Mouse (Mus musculus): ENCODE measurements at regions not wholly inside any gene's neighbourhood (a gene's known extent, or its start where the extent isn't known, plus 50 kb on each side); places are given as distances from the start of the nearest gene placed in this dataset.

DNA sequence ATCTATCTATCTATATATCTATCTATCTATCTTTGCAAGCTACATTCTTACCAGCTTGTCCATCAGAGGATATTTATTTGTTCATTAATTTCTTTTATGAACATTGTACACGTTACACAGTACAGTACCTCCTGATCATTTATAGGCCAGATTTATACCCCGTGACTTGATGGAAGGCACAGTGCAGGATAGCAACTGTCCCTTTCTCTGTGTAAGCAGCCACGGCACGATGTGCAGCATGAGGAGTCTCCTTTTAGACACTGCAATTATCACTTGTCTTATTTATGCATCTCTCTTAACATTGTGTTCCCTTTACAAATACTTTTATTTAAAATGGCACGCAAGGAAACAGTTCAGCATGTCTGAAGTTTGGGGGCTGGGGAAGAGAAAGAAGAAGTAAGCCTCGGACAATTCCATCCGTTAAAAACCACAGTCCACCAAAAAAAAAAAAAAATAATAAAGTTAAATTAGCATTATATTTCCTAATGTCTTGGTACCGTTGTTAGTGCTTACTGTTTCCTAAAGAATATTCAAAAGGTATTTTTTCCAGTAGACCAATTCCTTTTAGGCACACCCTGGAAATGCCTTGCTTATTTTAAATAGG, 475.4 kb downstream of the Lmo4 start:
- WGBS: 86% methylated on average over 8 of the region's 8 CpGs
- no peak overlapping the region for H3K27ac ChIP-seq (replicated peaks; ENCODE audit: low read depth, low read length)
- no peak overlapping the region for H3K4me2 ChIP-seq (ENCODE audit: low read length)
- H3K36me3 ChIP-seq (ENCODE audit: control insufficient read depth, insufficient read depth, low read length): no peaks in the 10 kb centered on the region
- no peak overlapping the region for H3K9ac ChIP-seq (replicated peaks; ENCODE audit: low read length)
- DNase-seq (no peak), ATAC-seq (ENCODE audit: low FRiP score, low TSS enrichment) (no peak)
- H3K9me3 ChIP-seq (ENCODE audit: control insufficient read depth, low read length): no peaks in the 10 kb centered on the region
- no peak overlapping the region for H3K4me3 ChIP-seq (replicated peaks; ENCODE audit: low read depth, low read length)
- H3K27me3 ChIP-seq (ENCODE audit: control insufficient read depth, insufficient read depth, low read length): no peaks in the 10 kb centered on the region
- no peaks in the 10 kb centered on the region for H3K4me1 ChIP-seq (ENCODE audit: control insufficient read depth, insufficient read depth, low read length)

DNA sequence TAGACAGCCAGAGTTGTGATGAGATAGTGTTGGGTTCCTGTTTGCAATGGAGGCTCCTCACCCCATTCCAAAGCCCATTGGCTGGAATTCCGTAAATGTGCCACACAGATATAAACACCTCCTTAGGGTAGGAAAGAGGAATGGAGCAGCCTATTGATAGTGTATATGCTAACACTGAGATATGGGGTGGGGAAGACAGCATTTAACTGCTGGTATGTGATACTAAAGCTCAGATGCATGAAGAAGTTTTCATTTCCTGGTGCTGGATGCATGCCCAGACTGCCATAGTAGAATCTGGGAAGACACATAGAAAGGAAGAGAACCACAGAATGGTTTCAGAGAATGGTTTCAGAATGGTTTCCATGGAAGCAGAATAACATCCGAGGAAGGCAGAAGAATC, 482.4 kb downstream of the Lmo4 start:
- DNase-seq (no peak), ATAC-seq (ENCODE audit: low FRiP score, low TSS enrichment) (no peak)
- no peaks in the 10 kb centered on the region for H3K9me3 ChIP-seq (ENCODE audit: control insufficient read depth, low read length)
- H3K9ac ChIP-seq (replicated peaks; ENCODE audit: low read length): no peak overlapping the region
- H3K36me3 ChIP-seq (ENCODE audit: control insufficient read depth, insufficient read depth, low read length): no peaks in the 10 kb centered on the region
- 75% methylated on average over 2 of the region's 2 CpGs for WGBS
- no peak overlapping the region for H3K4me3 ChIP-seq (replicated peaks; ENCODE audit: low read depth, low read length)
- no peaks in the 10 kb centered on the region for H3K27me3 ChIP-seq (ENCODE audit: control insufficient read depth, insufficient read depth, low read length)
- no peaks in the 10 kb centered on the region for H3K4me1 ChIP-seq (ENCODE audit: control insufficient read depth, insufficient read depth, low read length)
- H3K4me2 ChIP-seq (ENCODE audit: low read length): no peak overlapping the region
- no peak overlapping the region for H3K27ac ChIP-seq (replicated peaks; ENCODE audit: low read depth, low read length)

DNA sequence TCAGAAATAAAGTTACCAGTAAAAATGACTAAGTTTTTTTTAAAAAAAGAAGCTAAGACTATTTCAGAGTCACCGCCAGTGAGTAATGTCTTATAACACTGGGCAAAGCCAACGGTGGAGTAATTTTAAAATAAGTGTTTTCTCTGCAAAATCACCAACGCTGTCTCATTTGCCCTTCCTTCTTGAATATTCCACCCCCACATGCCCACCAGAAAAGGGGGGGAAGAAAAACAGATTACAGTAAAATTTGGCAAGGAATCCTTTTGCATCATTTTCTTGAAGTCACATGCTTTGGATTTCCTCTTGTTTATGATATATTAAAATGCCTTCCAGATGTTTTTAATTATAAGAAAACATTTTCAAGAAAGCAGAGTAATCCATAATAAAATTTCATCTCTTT, 482.9 kb downstream of the Lmo4 start:
- no peak overlapping the region for H3K4me2 ChIP-seq (ENCODE audit: low read length)
- no peak overlapping the region for H3K9ac ChIP-seq (replicated peaks; ENCODE audit: low read length)
- H3K9me3 ChIP-seq (ENCODE audit: control insufficient read depth, low read length): no peaks in the 10 kb centered on the region
- no peaks in the 10 kb centered on the region for H3K36me3 ChIP-seq (ENCODE audit: control insufficient read depth, insufficient read depth, low read length)
- 94% methylated on average over 3 of the region's 3 CpGs for WGBS
- no peak overlapping the region for H3K4me3 ChIP-seq (replicated peaks; ENCODE audit: low read depth, low read length)
- H3K27me3 ChIP-seq (ENCODE audit: control insufficient read depth, insufficient read depth, low read length): no peaks in the 10 kb centered on the region
- no peaks in the 10 kb centered on the region for H3K4me1 ChIP-seq (ENCODE audit: control insufficient read depth, insufficient read depth, low read length)
- no peak overlapping the region for H3K27ac ChIP-seq (replicated peaks; ENCODE audit: low read depth, low read length)
- DNase-seq (no peak), ATAC-seq (ENCODE audit: low FRiP score, low TSS enrichment) (no peak)

DNA sequence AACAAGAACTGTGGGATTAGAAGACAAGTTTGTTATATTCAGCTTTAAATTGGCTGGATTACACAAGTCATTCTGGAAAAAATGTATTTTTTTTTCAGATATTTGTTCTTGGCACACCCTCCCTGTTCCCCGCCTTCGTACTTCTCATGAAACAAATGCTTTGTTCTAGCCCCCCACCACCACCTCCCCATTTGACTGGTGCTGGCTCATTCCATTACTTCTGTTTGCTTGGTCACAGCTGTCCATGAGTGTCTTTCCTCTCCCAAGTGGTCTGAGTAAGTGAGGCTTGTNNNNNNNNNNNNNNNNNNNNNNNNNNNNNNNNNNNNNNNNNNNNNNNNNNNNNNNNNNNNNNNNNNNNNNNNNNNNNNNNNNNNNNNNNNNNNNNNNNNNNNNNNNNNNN, 491.8 kb downstream of the Lmo4 start:
- H3K4me3 ChIP-seq (replicated peaks; ENCODE audit: low read depth, low read length): no peak overlapping the region
- H3K4me1 ChIP-seq (ENCODE audit: control insufficient read depth, insufficient read depth, low read length): no peaks in the 10 kb centered on the region
- H3K27ac ChIP-seq (replicated peaks; ENCODE audit: low read depth, low read length): no peak overlapping the region
- WGBS: 90% methylated on average over 2 of the region's 2 CpGs
- H3K9ac ChIP-seq (replicated peaks; ENCODE audit: low read length): no peak overlapping the region
- H3K4me2 ChIP-seq (ENCODE audit: low read length): no peak overlapping the region
- no peaks in the 10 kb centered on the region for H3K27me3 ChIP-seq (ENCODE audit: control insufficient read depth, insufficient read depth, low read length)
- H3K9me3 ChIP-seq (ENCODE audit: control insufficient read depth, low read length): no peaks in the 10 kb centered on the region
- no peak for DNase-seq
- ATAC-seq (ENCODE audit: low FRiP score, low TSS enrichment): no peak
- H3K36me3 ChIP-seq (ENCODE audit: control insufficient read depth, insufficient read depth, low read length): no peaks in the 10 kb centered on the region

DNA sequence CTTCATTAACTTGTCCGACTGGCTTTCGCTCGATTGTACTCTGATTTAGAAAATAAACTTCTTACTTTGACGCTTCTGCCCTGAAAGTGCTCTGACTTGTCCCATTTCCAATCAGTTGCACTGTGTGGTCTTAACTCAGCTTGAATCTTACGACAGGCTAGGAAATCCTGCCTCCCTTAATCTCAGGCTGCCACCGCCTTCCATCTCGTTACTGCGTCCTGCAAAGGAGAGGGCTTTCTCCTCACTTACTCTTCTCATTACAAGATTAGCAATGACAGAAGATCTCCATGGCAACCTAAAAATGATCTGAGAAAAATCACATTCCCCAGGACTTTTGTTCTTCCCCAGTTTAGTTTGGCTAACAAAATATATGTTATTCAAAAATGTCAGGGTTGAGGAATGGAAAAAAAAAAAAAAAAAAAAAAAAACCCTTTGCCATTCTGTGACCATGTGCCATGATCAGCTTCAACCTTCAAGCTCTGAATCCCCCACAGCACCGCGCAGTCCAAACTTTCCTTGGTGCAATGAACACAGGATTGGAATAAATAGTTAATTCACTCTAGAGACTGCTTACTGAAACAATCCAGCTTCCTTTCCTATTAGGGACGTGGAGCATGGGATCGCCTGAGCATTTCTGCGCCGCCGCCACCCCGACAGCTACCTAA, 494.1 kb downstream of the Lmo4 start:
- no peak for ATAC-seq (ENCODE audit: low FRiP score, low TSS enrichment)
- H3K9ac ChIP-seq (replicated peaks; ENCODE audit: low read length): no peak overlapping the region
- WGBS: 27% methylated on average over 16 of the region's 16 CpGs

DNA sequence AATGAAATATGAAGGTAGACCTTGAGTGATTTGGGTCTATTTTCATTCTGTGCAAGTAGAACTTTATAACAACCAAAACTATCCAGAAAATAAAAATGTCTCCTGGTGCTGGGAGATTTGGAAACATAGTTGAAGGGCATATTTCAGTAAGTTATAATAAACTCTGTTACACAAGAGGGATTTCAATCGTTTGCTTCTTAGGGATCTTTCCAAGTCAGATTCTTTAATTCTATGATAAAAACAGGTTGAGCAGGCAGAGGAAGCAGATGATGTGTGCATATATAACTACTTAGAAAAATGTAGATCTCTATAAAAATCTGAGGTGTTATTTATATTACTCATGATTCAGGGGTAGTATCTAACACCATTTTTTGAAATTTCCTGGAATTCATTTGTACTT, 498.3 kb downstream of the Lmo4 start:
- Histone ChIP-seq H3K4me3 (replicated peaks; ENCODE audit: low read depth, low read length) (no peak overlapping the region), H3K9me3 (ENCODE audit: control insufficient read depth, low read length) (no peaks in the 10 kb centered on the region), H3K36me3 (ENCODE audit: control insufficient read depth, insufficient read depth, low read length) (no peaks in the 10 kb centered on the region), H3K4me2 (ENCODE audit: low read length) (no peak overlapping the region), H3K27ac (replicated peaks; ENCODE audit: low read depth, low read length) (no peak overlapping the region), H3K4me1 (ENCODE audit: control insufficient read depth, insufficient read depth, low read length) (no peaks in the 10 kb centered on the region), H3K9ac (replicated peaks; ENCODE audit: low read length) (no peak overlapping the region), H3K27me3 (ENCODE audit: control insufficient read depth, insufficient read depth, low read length) (no peaks in the 10 kb centered on the region)
- ATAC-seq (ENCODE audit: low FRiP score, low TSS enrichment) (no peak), DNase-seq (no peak)
- 92% methylated on average over 1 of the region's 1 CpGs for WGBS

More for the DNA sequence above, 494.1 kb downstream of the Lmo4 start:
- Histone ChIP-seq H3K4me3 (replicated peaks; ENCODE audit: low read depth, low read length) (no peak overlapping the region), H3K36me3 (ENCODE audit: control insufficient read depth, insufficient read depth, low read length) (no peaks in the 10 kb centered on the region), H3K4me2 (ENCODE audit: low read length) (peak overlapping the region; percentile 24; the same call in 1 of the 2 replicates), H3K4me1 (ENCODE audit: control insufficient read depth, insufficient read depth, low read length) (no peaks in the 10 kb centered on the region), H3K9me3 (ENCODE audit: control insufficient read depth, low read length) (no peaks in the 10 kb centered on the region), H3K27me3 (ENCODE audit: control insufficient read depth, insufficient read depth, low read length) (no peaks in the 10 kb centered on the region), H3K27ac (replicated peaks; ENCODE audit: low read depth, low read length) (no peak overlapping the region)
- DNase-seq: peak; percentile 35

DNA sequence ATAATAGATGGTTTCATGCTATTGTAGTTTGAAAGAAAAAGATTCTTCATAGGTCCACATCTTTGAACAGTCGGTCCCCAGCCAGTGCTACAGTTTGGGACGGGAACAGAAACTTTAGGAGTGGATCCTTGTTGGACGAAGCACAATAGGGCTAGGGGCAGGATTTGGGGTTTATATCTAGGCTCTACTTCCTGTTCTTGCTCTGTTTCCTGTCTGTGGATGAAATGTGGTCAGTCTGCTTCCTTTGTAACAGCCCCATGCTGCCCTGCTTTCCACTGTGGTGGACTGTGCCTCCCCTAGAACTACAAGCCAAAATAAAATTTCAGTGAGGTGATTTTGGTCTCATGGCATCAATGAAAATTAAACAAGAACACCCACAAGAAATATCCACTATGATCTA, 510.2 kb downstream of the Lmo4 start:
- Histone ChIP-seq H3K4me3 (replicated peaks; ENCODE audit: low read depth, low read length) (no peak overlapping the region), H3K4me2 (ENCODE audit: low read length) (no peak overlapping the region), H3K36me3 (ENCODE audit: control insufficient read depth, insufficient read depth, low read length) (no peaks in the 10 kb centered on the region), H3K4me1 (ENCODE audit: control insufficient read depth, insufficient read depth, low read length) (no peaks in the 10 kb centered on the region), H3K27ac (replicated peaks; ENCODE audit: low read depth, low read length) (no peak overlapping the region), H3K9ac (replicated peaks; ENCODE audit: low read length) (no peak overlapping the region), H3K27me3 (ENCODE audit: control insufficient read depth, insufficient read depth, low read length) (no peaks in the 10 kb centered on the region), H3K9me3 (ENCODE audit: control insufficient read depth, low read length) (no peaks in the 10 kb centered on the region)
- DNase-seq: no peak
- 92% methylated on average over 3 of the region's 3 CpGs for WGBS
- ATAC-seq (ENCODE audit: low FRiP score, low TSS enrichment): no peak

DNA sequence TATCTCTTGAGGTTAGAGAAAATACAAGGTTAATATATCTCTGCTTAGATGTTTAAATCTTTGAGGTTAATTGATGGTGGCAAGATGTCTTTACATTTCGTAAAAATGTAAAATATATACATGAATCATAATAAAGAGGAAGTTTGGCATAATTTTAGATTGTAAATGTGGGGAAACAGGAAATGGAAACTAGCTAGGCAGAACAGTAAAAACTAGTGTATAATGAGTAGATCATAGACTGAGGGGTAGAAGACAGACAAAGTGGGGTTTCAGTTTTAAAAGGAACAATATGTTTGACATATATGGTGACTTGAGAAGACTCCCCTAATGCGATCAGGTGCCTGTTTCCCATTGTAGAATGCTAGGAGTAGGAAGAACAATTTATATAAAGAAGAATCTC, 519.3 kb downstream of the Lmo4 start:
- Histone ChIP-seq H3K4me3 (replicated peaks; ENCODE audit: low read depth, low read length) (no peak overlapping the region), H3K9me3 (ENCODE audit: control insufficient read depth, low read length) (no peaks in the 10 kb centered on the region), H3K27me3 (ENCODE audit: control insufficient read depth, insufficient read depth, low read length) (no peaks in the 10 kb centered on the region), H3K4me2 (ENCODE audit: low read length) (no peak overlapping the region), H3K4me1 (ENCODE audit: control insufficient read depth, insufficient read depth, low read length) (no peaks in the 10 kb centered on the region), H3K9ac (replicated peaks; ENCODE audit: low read length) (no peak overlapping the region), H3K27ac (replicated peaks; ENCODE audit: low read depth, low read length) (no peak overlapping the region), H3K36me3 (ENCODE audit: control insufficient read depth, insufficient read depth, low read length) (no peaks in the 10 kb centered on the region)
- DNase-seq (no peak), ATAC-seq (ENCODE audit: low FRiP score, low TSS enrichment) (no peak)
- WGBS: 92% methylated on average over 2 of the region's 2 CpGs

DNA sequence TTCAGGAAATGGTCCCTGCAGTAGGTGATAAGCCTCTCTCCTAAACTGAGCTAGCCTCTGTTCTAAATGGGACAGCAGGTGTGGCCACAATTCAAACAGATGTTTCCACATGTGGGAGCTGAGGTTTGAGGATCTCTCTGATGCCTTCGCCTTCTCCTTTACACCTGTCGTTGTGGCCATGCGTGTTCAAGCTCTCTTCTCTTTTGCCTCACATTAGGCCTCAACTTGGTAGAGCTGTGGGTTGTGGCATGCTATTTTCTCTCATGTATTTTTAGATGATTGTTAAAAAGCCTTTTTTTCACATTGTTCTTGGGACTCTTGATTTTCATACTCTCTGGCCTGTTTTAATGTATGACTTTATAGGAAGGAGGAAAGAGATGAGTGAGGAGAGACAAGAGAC, 526.8 kb downstream of the Lmo4 start:
- WGBS: 99% methylated on average over 3 of the region's 3 CpGs
- DNase-seq (no peak), ATAC-seq (ENCODE audit: low FRiP score, low TSS enrichment) (no peak)
- Histone ChIP-seq H3K4me2 (ENCODE audit: low read length) (no peak overlapping the region), H3K4me3 (replicated peaks; ENCODE audit: low read depth, low read length) (no peak overlapping the region), H3K9ac (replicated peaks; ENCODE audit: low read length) (no peak overlapping the region), H3K4me1 (ENCODE audit: control insufficient read depth, insufficient read depth, low read length) (no peaks in the 10 kb centered on the region), H3K36me3 (ENCODE audit: control insufficient read depth, insufficient read depth, low read length) (no peaks in the 10 kb centered on the region), H3K9me3 (ENCODE audit: control insufficient read depth, low read length) (no peaks in the 10 kb centered on the region), H3K27me3 (ENCODE audit: control insufficient read depth, insufficient read depth, low read length) (no peaks in the 10 kb centered on the region), H3K27ac (replicated peaks; ENCODE audit: low read depth, low read length) (no peak overlapping the region)

Data from midbrain, embryonic 14.5 days (tissue).